Mouse (Mus musculus) CH12.LX (cell line): ENCODE results near the gene Fos. TPM values are rescaled to one million over a fixed set of nuclear protein-coding genes. Genes with fewer than 3 reads are reported as not detected.

Experiments used
- DNase-seq: peaks from one replicate; pipeline ENCODE4 v3.0.0-alpha.2; 2013; ENCODE audit errors: extremely low read depth
- H3K27ac ChIP-seq: 2 replicates; pipeline ENCODE4 v1.5.1; 2012; ENCODE audit warnings: low read depth, mild to moderate bottlenecking, control low read depth, moderate library complexity; ENCODE audit not compliant: insufficient read depth
- H3K27me3 ChIP-seq: replicated peaks from 2 replicates; pipeline ENCODE3; 2012; ENCODE audit warnings: inconsistent platforms
- H3K36me3 ChIP-seq, 2 experiments: replicated peaks in 1 of 2; 2 replicates each; pipeline versions ENCODE3 to v1.6.1; 2012; ENCODE audit warnings: inconsistent platforms in 1 of 2, low read length in 1 of 2, mild to moderate bottlenecking in 1 of 2, mixed read lengths in 1 of 2, moderate library complexity in 1 of 2; ENCODE audit not compliant: control insufficient read depth in 1 of 2, insufficient read depth in 1 of 2
- H3K4me1 ChIP-seq, 2 experiments: 2 replicates each; pipeline ENCODE4 v1.6.1; 2012; ENCODE audit warnings: inconsistent platforms in 1 of 2, moderate library complexity in 1 of 2; ENCODE audit not compliant: insufficient read depth in 2 of 2, control insufficient read depth in 1 of 2
- H3K4me2 ChIP-seq: 2 replicates; pipeline ENCODE4 v1.6.1; 2012; ENCODE audit warnings: low read depth, mild to moderate bottlenecking, control low read depth; ENCODE audit not compliant: poor library complexity, insufficient read depth, severe bottlenecking
- H3K4me3 ChIP-seq, 3 experiments: fragments of 150-350 bp in 1 of 3; sonication (generic) in 1 of 3; replicated peaks in 1 of 3; 2 replicates each; pipeline versions ENCODE3 to v1.5.1; 2011 to 2012; ENCODE audit warnings: low read depth in 2 of 3, low read length in 2 of 3, mild to moderate bottlenecking in 2 of 3, moderate library complexity in 2 of 3, control low read depth in 1 of 3, improper control_type of control experiment in 1 of 3, inconsistent platforms in 1 of 3, mixed read lengths in 1 of 3; ENCODE audit not compliant: poor library complexity in 1 of 3
- H3K79me2 ChIP-seq: replicated peaks from 2 replicates; pipeline ENCODE4 v1.6.1; 2012; ENCODE audit warnings: mild to moderate bottlenecking, moderate library complexity; ENCODE audit not compliant: control insufficient read depth, poor library complexity, insufficient read depth, severe bottlenecking; ENCODE audit errors: extremely low read depth
- H3K9ac ChIP-seq: 2 replicates; pipeline ENCODE4 v1.6.1; 2012; ENCODE audit warnings: low read depth, mild to moderate bottlenecking, control low read depth, moderate library complexity; ENCODE audit not compliant: insufficient read depth
- H3K9me3 ChIP-seq: replicated peaks from 2 replicates; pipeline ENCODE3; 2012; ENCODE audit warnings: low read length, inconsistent platforms, mixed read lengths
- CTCF ChIP-seq, 2 experiments: IDR thresholded peaks in 1 of 2; conservative IDR thresholded peaks in 1 of 2; 2 replicates each; pipeline ENCODE4 v1.5.1; 2011 to 2012; ENCODE audit warnings: low read depth in 2 of 2, low read length in 2 of 2, improper control_type of control experiment in 1 of 2, inconsistent platforms in 1 of 2, mild to moderate bottlenecking in 1 of 2, moderate library complexity in 1 of 2
- EP300 ChIP-seq: IDR thresholded peaks from 2 replicates; pipeline ENCODE4 v1.6.1; 2011; ENCODE audit warnings: low read length, improper control_type of control experiment
- GABPA ChIP-seq: IDR thresholded peaks from 2 replicates; pipeline ENCODE4 v1.6.1; 2012; ENCODE audit warnings: low read depth, low read length, improper control_type of control experiment, inconsistent platforms; ENCODE audit not compliant: insufficient replicate concordance
- HCFC1 ChIP-seq: IDR thresholded peaks from 2 replicates; pipeline ENCODE4 v1.6.1; 2012; ENCODE audit warnings: low read depth, mild to moderate bottlenecking, inconsistent platforms, low read length, improper control_type of control experiment
- JUN ChIP-seq: IDR thresholded peaks from 2 replicates; pipeline ENCODE4 v1.6.1; 2011; ENCODE audit warnings: low read depth, mild to moderate bottlenecking, low read length, improper control_type of control experiment, moderate library complexity; ENCODE audit not compliant: insufficient read depth
- JUND ChIP-seq: conservative IDR thresholded peaks from 2 replicates; pipeline ENCODE4 v1.6.1; 2011; ENCODE audit warnings: low read depth, low read length, improper control_type of control experiment
- MEF2A ChIP-seq: IDR thresholded peaks from 2 replicates; pipeline ENCODE4 v1.6.1; 2014; ENCODE audit warnings: low read depth, mild to moderate bottlenecking, inconsistent platforms, low read length, improper control_type of control experiment, borderline replicate concordance
- MXI1 ChIP-seq: IDR thresholded peaks from 2 replicates; pipeline ENCODE4 v1.6.1; 2011; ENCODE audit warnings: mild to moderate bottlenecking, low read depth, low read length, improper control_type of control experiment
- NELFE ChIP-seq: IDR thresholded peaks from 2 replicates; pipeline ENCODE4 v1.6.1; 2011; ENCODE audit warnings: low read depth, low read length, improper control_type of control experiment
- NRF1 ChIP-seq: IDR thresholded peaks from 2 replicates; pipeline ENCODE4 v1.6.1; 2014; ENCODE audit warnings: low read depth, mild to moderate bottlenecking, inconsistent platforms, low read length, improper control_type of control experiment, moderate library complexity
- POLR2A ChIP-seq: IDR thresholded peaks from 2 replicates; pipeline ENCODE4 v1.6.1; 2011; ENCODE audit warnings: low read depth, mild to moderate bottlenecking, improper control_type of control experiment, low read length
- RAD21 ChIP-seq: IDR thresholded peaks from 2 replicates; pipeline ENCODE4 v1.6.1; 2011; ENCODE audit warnings: low read depth, mild to moderate bottlenecking, low read length, improper control_type of control experiment, moderate library complexity
- SIN3A ChIP-seq: IDR thresholded peaks from 2 replicates; pipeline ENCODE4 v1.6.1; 2012; ENCODE audit warnings: low read length, improper control_type of control experiment, inconsistent platforms
- SMC3 ChIP-seq: IDR thresholded peaks from 2 replicates; pipeline ENCODE4 v1.6.1; 2011; ENCODE audit warnings: low read depth, low read length, improper control_type of control experiment
- TBP ChIP-seq: conservative IDR thresholded peaks from 2 replicates; pipeline ENCODE4 v1.6.1; 2011; ENCODE audit warnings: low read depth, low read length, improper control_type of control experiment
- TCF12 ChIP-seq: IDR thresholded peaks from 2 replicates; pipeline ENCODE4 v1.6.1; 2014; ENCODE audit warnings: low read depth, mild to moderate bottlenecking, inconsistent platforms, low read length, improper control_type of control experiment
- USF2 ChIP-seq: conservative IDR thresholded peaks from 2 replicates; pipeline ENCODE4 v1.6.1; 2011; ENCODE audit warnings: low read depth, low read length, improper control_type of control experiment
- ZMIZ1 ChIP-seq: IDR thresholded peaks from 2 replicates; pipeline ENCODE4 v1.6.1; 2012; ENCODE audit warnings: low read depth, mild to moderate bottlenecking, inconsistent platforms, low read length, improper control_type of control experiment
- ZNF384 ChIP-seq: IDR thresholded peaks from 2 replicates; pipeline ENCODE4 v1.6.1; 2012; ENCODE audit warnings: low read depth, low read length, improper control_type of control experiment, inconsistent platforms
- dilution Hi-C: fragments of 300-500 bp; cut with MboI; formaldehyde crosslinking; loops from 2 replicates; pipeline ENCODE4 v1.14.3; 2020; ENCODE audit warnings: low sequenced_read_pairs; ENCODE audit not compliant: extremely low pct_unique_long_range_greater_than_20kb, extremely low pct_ligation_motif_present
- in situ Hi-C: fragments of 300-500 bp; cut with MboI; formaldehyde crosslinking; loops from 3 replicates; pipeline ENCODE4 v1.14.3; 2019; ENCODE audit warnings: low sequenced_read_pairs, low pct_ligation_motif_present, low pct_unique_long_range_greater_than_20kb, mixed read lengths
- polyA plus RNA-seq: library from polyadenylated mRNA; unstranded; fragments of >175 nt; gene quantifications from 2 replicates; pipeline ENCODE4 v1.2.1, GENCODE M21; 2012; ENCODE audit warnings: low read depth; ENCODE audit not compliant: insufficient read length
- total RNA-seq, 2 experiments: library from RNA; depleted of rRNA; stranded (reverse); fragments of 300-350 nt in 1 of 2; fragments of >200 nt in 1 of 2; gene quantifications; 2 replicates each; pipeline ENCODE4 v1.2.3; 2012 to 2014

The Fos gene
- total and polyA plus RNA-seq, 3 experiments = 0.11 to 0.20 (median 0.17) TPM

DNA sequence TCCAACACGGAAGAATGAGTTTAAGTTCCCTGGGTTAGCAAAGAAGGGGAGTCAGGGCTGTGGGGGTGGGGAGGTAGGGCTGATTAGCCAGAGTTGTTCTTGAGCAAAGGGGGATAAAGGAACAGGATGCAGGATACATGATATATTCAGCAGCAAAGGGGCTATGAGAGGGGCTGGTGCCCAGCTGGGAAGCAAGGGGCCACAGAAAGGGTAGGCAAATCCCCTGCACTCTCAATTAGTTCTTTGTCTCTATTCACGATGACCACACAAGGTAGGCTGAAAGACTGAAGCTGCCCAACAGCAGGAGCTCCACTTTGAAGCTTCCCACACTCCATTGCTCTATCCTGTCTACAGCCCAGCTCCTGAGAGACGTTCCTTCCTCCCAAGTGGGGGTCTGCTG is 39.8 kb upstream of the Fos start:
- TF ChIP-seq POLR2A = no peak
- no peak for TF ChIP-seq NRF1
- TF ChIP-seq JUN = no peak
- TF ChIP-seq RAD21 = no peak
- no peak for TF ChIP-seq ZMIZ1
- no peak for TF ChIP-seq CTCF (conservative IDR thresholded peaks at IDR 0.05 in 1 of 2, IDR thresholded peaks at IDR 0.05 in 1 of 2; ENCODE audit: low read depth in 2 of 2, low read length in 2 of 2)
- TF ChIP-seq TBP = no peak
- TF ChIP-seq HCFC1 = no peak
- TF ChIP-seq MEF2A = no peak
- TF ChIP-seq SMC3 = no peak
- no peak for TF ChIP-seq NELFE
- TF ChIP-seq GABPA = no peak
- no peak for TF ChIP-seq USF2
- TF ChIP-seq TCF12 = no peak
- no peak for TF ChIP-seq JUND
- no peak for TF ChIP-seq MXI1
- in situ Hi-C loops = no loop called here
- peaks cover 6 to 19% of the 10 kb centered on the region in 2 experiments; a peak in 3 of 4 replicates for H3K4me1 ChIP-seq
- no peak overlapping the region for H3K4me2 ChIP-seq
- dilution Hi-C loops = no loop called here
- no peak overlapping the region for H3K27ac ChIP-seq
- no peaks in the 10 kb centered on the region for H3K36me3 ChIP-seq
- no peak for DNase-seq
- no peaks in the 10 kb centered on the region for H3K9me3 ChIP-seq
- H3K27me3 ChIP-seq = peaks cover 3% of the 10 kb centered on the region
- H3K9ac ChIP-seq = no peak overlapping the region
- no peak overlapping the region for H3K4me3 ChIP-seq
- no peaks in the 10 kb centered on the region for H3K79me2 ChIP-seq

DNA sequence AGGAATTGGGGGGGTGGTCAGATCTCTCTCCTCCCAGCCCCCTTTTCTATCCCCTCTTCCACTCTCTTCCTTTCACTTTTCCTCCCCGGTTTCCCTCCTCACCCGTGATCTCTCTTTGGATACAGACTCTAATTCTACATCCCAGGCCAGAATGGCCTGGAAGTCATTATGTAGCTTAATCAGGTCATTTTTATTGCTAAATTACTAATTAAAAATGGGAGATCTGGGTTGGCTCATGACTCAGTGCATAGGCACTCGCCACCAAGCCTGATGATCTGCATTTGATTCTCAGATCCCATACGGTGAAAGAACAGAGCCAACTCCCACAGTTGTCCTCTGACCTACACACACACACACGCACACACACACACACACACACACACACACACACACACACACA is 39.2 kb upstream of the Fos start:
- no peak for DNase-seq
- Histone ChIP-seq H3K36me3 (no peaks in the 10 kb centered on the region), H3K27ac (no peak overlapping the region), H3K79me2 (no peaks in the 10 kb centered on the region), H3K27me3 (peaks cover 3% of the 10 kb centered on the region), H3K9ac (no peak overlapping the region), H3K9me3 (no peaks in the 10 kb centered on the region), H3K4me1 (peaks cover 6 to 19% of the 10 kb centered on the region in 2 experiments; a peak in 3 of 4 replicates), H3K4me2 (no peak overlapping the region), H3K4me3 (no peak overlapping the region)
- TF ChIP-seq HCFC1 = no peak
- TF ChIP-seq SIN3A = no peak
- no peak for TF ChIP-seq JUN
- no peak for TF ChIP-seq ZNF384
- no peak for TF ChIP-seq RAD21
- TF ChIP-seq EP300 = no peak
- in situ Hi-C loops (no loop called here), dilution Hi-C loops (no loop called here)
